In genomic region chr6:114042332-114042731, GRCm38 (mm10) we compare ENCODE assay signal across 7 mouse cellular contexts. TPM values are rescaled to one million over a fixed set of nuclear protein-coding genes. Genes with fewer than 3 reads are reported as not detected.
A peak's percentile ranks its signal among the peaks of the same experiment; 100 is the strongest.
DNase-seq lines count a peak whose midpoint lies in the region; ATAC-seq lines count a peak whose summit lies in the region.

Gene Atp2b2, minus strand, starts transcription at chr6:114042613.

- no peaks in the 10 kb centered on the region for H3K36me3 ChIP-seq in liver, embryonic 11.5 days (ENCODE audit: control insufficient read depth, insufficient read depth, low read length)
- no peaks in the 10 kb centered on the region for H3K36me3 ChIP-seq in hindbrain, embryonic 16.5 days (ENCODE audit: control insufficient read depth, insufficient read depth, low read length)
- no peaks in the 10 kb centered on the region for H3K36me3 ChIP-seq in midbrain, embryonic 14.5 days (ENCODE audit: control insufficient read depth, insufficient read depth, low read length)

- peak within 1 kb of the TSS; percentile 60 for H3K4me2 ChIP-seq in liver, embryonic 11.5 days
- H3K4me2 ChIP-seq in hindbrain, embryonic 16.5 days (ENCODE audit: low read length): peak within 1 kb of the TSS; percentile 88
- peak within 1 kb of the TSS; percentile 96 for H3K4me2 ChIP-seq in midbrain, embryonic 14.5 days (ENCODE audit: low read length)

- DNase-seq in liver, embryonic 11.5 days (ENCODE audit: low spot score): no peak
- DNase-seq in liver: no peak
- DNase-seq in cerebellum, postnatal 36 days: peak; percentile 41 to 47
- DNase-seq in midbrain, embryonic 14.5 days: peak; percentile 40
- DNase-seq in urinary bladder, adult 2 months (ENCODE audit: low spot score): no peak
- no peak for DNase-seq in ovary, postnatal 14 days (ENCODE audit: low spot score)

- no peaks in the 10 kb centered on the region for H3K4me1 ChIP-seq in liver, embryonic 11.5 days (replicated peaks; ENCODE audit: control insufficient read depth, insufficient read depth, low read length)
- peaks cover 10% of the 10 kb centered on the region for H3K4me1 ChIP-seq in hindbrain, embryonic 16.5 days (ENCODE audit: control insufficient read depth, insufficient read depth, low read depth, low read length)
- H3K4me1 ChIP-seq in midbrain, embryonic 14.5 days (ENCODE audit: control insufficient read depth, insufficient read depth, low read length): no peaks in the 10 kb centered on the region

- peak within 1 kb of the TSS; percentile 34 for H3K4me3 ChIP-seq in liver, embryonic 11.5 days (ENCODE audit: low read depth, low read length)
- H3K4me3 ChIP-seq in hindbrain, embryonic 16.5 days (ENCODE audit: low read length): peak within 1 kb of the TSS; percentile 70
- H3K4me3 ChIP-seq in midbrain, embryonic 14.5 days (replicated peaks; ENCODE audit: low read depth, low read length): peak within 1 kb of the TSS; percentile 59

- H3K9me3 ChIP-seq in liver, embryonic 11.5 days (ENCODE audit: control insufficient read depth, low read length): no peaks in the 10 kb centered on the region
- no peaks in the 10 kb centered on the region for H3K9me3 ChIP-seq in hindbrain, embryonic 16.5 days (ENCODE audit: control insufficient read depth, low read length)
- no peaks in the 10 kb centered on the region for H3K9me3 ChIP-seq in midbrain, embryonic 14.5 days (ENCODE audit: control insufficient read depth, low read length)

- H3K27me3 ChIP-seq in liver, embryonic 11.5 days (replicated peaks; ENCODE audit: control insufficient read depth, insufficient read depth, low read length): peaks cover 51% of the 10 kb centered on the region
- H3K27me3 ChIP-seq in hindbrain, embryonic 16.5 days (replicated peaks; ENCODE audit: control insufficient read depth, insufficient read depth, low read length): peaks cover 3% of the 10 kb centered on the region; the same call in 1 of the 2 replicates
- H3K27me3 ChIP-seq in midbrain, embryonic 14.5 days (ENCODE audit: control insufficient read depth, insufficient read depth, low read length): peaks cover 23% of the 10 kb centered on the region

- H3K9ac ChIP-seq in liver, embryonic 11.5 days (ENCODE audit: low read depth, low read length): no peak within 1 kb of the TSS
- peak within 1 kb of the TSS; percentile 81 for H3K9ac ChIP-seq in hindbrain, embryonic 16.5 days (ENCODE audit: low read depth, low read length)
- peak within 1 kb of the TSS; percentile 74 for H3K9ac ChIP-seq in midbrain, embryonic 14.5 days (replicated peaks; ENCODE audit: low read length)

- WGBS in liver, embryonic 11.5 days: 29% methylated on average over 12 of the region's 12 CpGs
- WGBS in hindbrain, embryonic 16.5 days: 22% methylated on average over 12 of the region's 12 CpGs
- WGBS in midbrain, embryonic 14.5 days: 25% methylated on average over 12 of the region's 12 CpGs

- H3K27ac ChIP-seq in liver, embryonic 11.5 days (ENCODE audit: low read depth, low read length): no peak within 1 kb of the TSS
- peak within 1 kb of the TSS; percentile 55 for H3K27ac ChIP-seq in hindbrain, embryonic 16.5 days (ENCODE audit: low read depth, low read length)
- no peak within 1 kb of the TSS for H3K27ac ChIP-seq in midbrain, embryonic 14.5 days (replicated peaks; ENCODE audit: low read depth, low read length)

- no peak for ATAC-seq in liver, embryonic 11.5 days (replicated peaks; ENCODE audit: low FRiP score)
- ATAC-seq in hindbrain, embryonic 16.5 days: peak; percentile 50
- no peak for ATAC-seq in midbrain, embryonic 14.5 days (ENCODE audit: low FRiP score, low TSS enrichment)

RNA-seq across cellular contexts. Expression of gene Atp2b2, which starts in this region (rescaled TPM):
- 0.58 and 0.62 TPM in 2 replicates for polyA plus RNA-seq in liver, embryonic 11.5 days (2014; fragmentation: Nextera tagmentation; extraction: Ambion mirVana)
- 36.5 and 42.3 TPM in 2 replicates for polyA plus RNA-seq in hindbrain, embryonic 16.5 days (2015; fragmentation: Nextera tagmentation; extraction: Ambion mirVana)
- polyA plus RNA-seq in midbrain, embryonic 14.5 days (2014; fragmentation: Nextera tagmentation; extraction: Ambion mirVana): 23.5 and 24.1 TPM in 2 replicates
- 0.19 and 0.43 TPM in 2 replicates for polyA plus RNA-seq in urinary bladder, adult 2 months (2012; rRNA removed)

Comparison
In these comparisons a context has a peak if more than half of its experiments do, and no peak if none do; other contexts are left out.
1. RNA of gene Atp2b2 (polyA plus RNA-seq): 36.5 to 42.3 TPM in hindbrain, embryonic 16.5 days and 23.5 to 24.1 TPM in midbrain, embryonic 14.5 days; 0.58 to 0.62 TPM in liver, embryonic 11.5 days and 0.19 to 0.43 TPM in urinary bladder, adult 2 months; every median in the first group is over 10 times any median in the second.
2. DNase-seq: peak in cerebellum, postnatal 36 days (2 of 2) and midbrain, embryonic 14.5 days (single experiment); none in liver, embryonic 11.5 days (single experiment), liver (single experiment), urinary bladder, adult 2 months (single experiment) and ovary, postnatal 14 days (single experiment).
3. Peak in every context shown above with its lines, with median percentiles within 50 percentile points of each other: H3K4me2 ChIP-seq and H3K4me3 ChIP-seq.